Mouse (Mus musculus) midbrain, embryonic 16.5 days (tissue): ENCODE measurements around the gene Hp. TPM values are rescaled to one million over a fixed set of nuclear protein-coding genes. Genes with fewer than 3 reads are reported as not detected.

Source experiments
- ATAC-seq: fragments of 200-750 bp; cut with Nextera tagmentation; 2 replicates; pipeline ENCODE4 v1.8.0; 2017; ENCODE audit warnings: moderate TSS enrichment
- H3K27ac ChIP-seq: fragments of 300-500 bp; sonication (generic); 2 replicates; pipeline ENCODE4 v1.5.1; 2014; ENCODE audit warnings: mild to moderate bottlenecking, low read length, mixed read lengths
- H3K27me3 ChIP-seq: fragments of 300-500 bp; sonication (generic); 2 replicates; pipeline ENCODE4 v1.6.1; 2014; ENCODE audit warnings: low read depth, low read length, mixed read lengths; ENCODE audit not compliant: control insufficient read depth, insufficient read depth
- H3K36me3 ChIP-seq: fragments of 300-500 bp; sonication (generic); 2 replicates; pipeline ENCODE4 v1.6.1; 2014; ENCODE audit warnings: mild to moderate bottlenecking, low read length, moderate library complexity, mixed read lengths; ENCODE audit not compliant: control insufficient read depth, insufficient read depth
- H3K4me1 ChIP-seq: fragments of 300-500 bp; sonication (generic); 2 replicates; pipeline ENCODE4 v1.6.1; 2014; ENCODE audit warnings: mild to moderate bottlenecking, low read length, mixed read lengths; ENCODE audit not compliant: control insufficient read depth, insufficient read depth
- H3K4me2 ChIP-seq: fragments of 300-500 bp; sonication (generic); 2 replicates; pipeline ENCODE4 v1.6.1; 2014; ENCODE audit warnings: mild to moderate bottlenecking, low read length, mixed read lengths
- H3K4me3 ChIP-seq: fragments of 300-500 bp; sonication (generic); 2 replicates; pipeline ENCODE4 v1.5.1; 2014; ENCODE audit warnings: low read depth, mild to moderate bottlenecking, low read length, moderate library complexity, mixed read lengths
- H3K9ac ChIP-seq: fragments of 300-500 bp; sonication (generic); 2 replicates; pipeline ENCODE4 v1.6.1; 2014; ENCODE audit warnings: low read depth, low read length, mixed read lengths
- H3K9me3 ChIP-seq: fragments of 300-500 bp; sonication (generic); replicated peaks from 2 replicates; pipeline ENCODE4 v1.6.1; 2014; ENCODE audit warnings: mild to moderate bottlenecking, low read length, mixed read lengths; ENCODE audit not compliant: control insufficient read depth, poor library complexity, severe bottlenecking
- WGBS: fragments of 180-500 bp; shearing (Covaris S2); extraction: QIAGEN DNeasy Blood & Tissue Kit; methylation state at CpG from one replicate; pipeline ENCODE4 v1.1.7; 2014; 5-methylcytosine and 5-hydroxymethylcytosine counted together
- polyA plus RNA-seq: library from polyadenylated mRNA; unstranded; fragments of >200 nt; fragmentation: Nextera tagmentation; extraction: Ambion mirVana; gene quantifications from 2 replicates; pipeline ENCODE4 v1.2.1, GENCODE M21; 2015

Gene Hp
- 0.17 and 0.40 TPM in 2 replicates for polyA plus RNA-seq

GRCm38 (mm10) chr8:109578900-109579301 is at the start of gene Hp:
Gene Hp (minus strand): TSS chr8:109579172.
- Histone ChIP-seq H3K4me1 (no peaks in the 10 kb centered on the region), H3K27ac (no peak within 1 kb of the TSS), H3K4me2 (no peak within 1 kb of the TSS), H3K9me3 (no peaks in the 10 kb centered on the region), H3K27me3 (no peaks in the 10 kb centered on the region), H3K4me3 (no peak within 1 kb of the TSS), H3K36me3 (no peaks in the 10 kb centered on the region), H3K9ac (no peak within 1 kb of the TSS)
- 70% methylated on average over 8 of the region's 8 CpGs for WGBS
- no peak for ATAC-seq

GRCm38 (mm10) chr8:109628638-109629037 is 49.7 kb upstream of the Hp start:
- Histone ChIP-seq H3K9ac (no peak overlapping the region), H3K9me3 (peaks cover 3% of the 10 kb centered on the region; the same call in 1 of the 2 replicates), H3K27ac (no peak overlapping the region), H3K27me3 (no peaks in the 10 kb centered on the region), H3K4me1 (no peaks in the 10 kb centered on the region), H3K36me3 (no peaks in the 10 kb centered on the region), H3K4me3 (no peak overlapping the region), H3K4me2 (no peak overlapping the region)
- WGBS, result 72% methylated on average over 6 of the region's 6 CpGs
- no peak for ATAC-seq

GRCm38 (mm10) chr8:109615569-109615968 is 36.6 kb upstream of the Hp start:
- H3K36me3 ChIP-seq, result no peaks in the 10 kb centered on the region
- no peak for ATAC-seq
- 90% methylated on average over 3 of the region's 3 CpGs for WGBS
- H3K4me2 ChIP-seq, result no peak overlapping the region
- H3K9ac ChIP-seq, result no peak overlapping the region
- no peak overlapping the region for H3K27ac ChIP-seq
- no peaks in the 10 kb centered on the region for H3K9me3 ChIP-seq
- H3K4me1 ChIP-seq, result no peaks in the 10 kb centered on the region
- H3K27me3 ChIP-seq, result no peaks in the 10 kb centered on the region
- no peak overlapping the region for H3K4me3 ChIP-seq

GRCm38 (mm10) chr8:109614243-109615210 is 35.6 kb upstream of the Hp start, which contains the start of gene Pkd1l3:
Gene Pkd1l3 (plus strand): TSS chr8:109614517.
- ATAC-seq, result no peak
- Histone ChIP-seq H3K9ac (no peak within 1 kb of the TSS), H3K4me1 (no peaks in the 10 kb centered on the region; the same call in 1 of the 2 replicates), H3K9me3 (no peaks in the 10 kb centered on the region), H3K4me2 (peak within 1 kb of the TSS; percentile 4; the same call in 1 of the 2 replicates), H3K27ac (no peak within 1 kb of the TSS), H3K36me3 (no peaks in the 10 kb centered on the region), H3K27me3 (no peaks in the 10 kb centered on the region), H3K4me3 (no peak within 1 kb of the TSS)
- 62% methylated on average over 27 of the region's 27 CpGs for WGBS

GRCm38 (mm10) chr8:109609153-109609502 is 30.2 kb upstream of the Hp start:
- Histone ChIP-seq H3K36me3 (no peaks in the 10 kb centered on the region), H3K4me3 (peak overlapping the region; percentile 49), H3K27me3 (no peaks in the 10 kb centered on the region), H3K9ac (peak overlapping the region; percentile 73; the same call in 1 of the 2 replicates), H3K4me2 (peak overlapping the region; percentile 63), H3K27ac (peak overlapping the region; percentile 92), H3K9me3 (no peaks in the 10 kb centered on the region), H3K4me1 (peaks cover 12% of the 10 kb centered on the region)
- no peak for ATAC-seq
- WGBS, result 20% methylated on average over 5 of the region's 5 CpGs

- Histone ChIP-seq H3K4me2 (peak within 1 kb of the TSS; percentile 84), H3K9ac (peak within 1 kb of the TSS; percentile 73), H3K27ac (peak within 1 kb of the TSS; percentile 92), H3K4me3 (peak within 1 kb of the TSS; percentile 49), H3K4me1 (peaks cover 12% of the 10 kb centered on the region), H3K27me3 (no peaks in the 10 kb centered on the region), H3K36me3 (no peaks in the 10 kb centered on the region), H3K9me3 (no peaks in the 10 kb centered on the region)
- peak; percentile 100 for ATAC-seq
- under 1% methylated on average over 42 of the region's 42 CpGs for WGBS
Observed at GRCm38 (mm10) chr8:109608271-109609152, 29.5 kb upstream of the Hp start, which contains the start of gene Dhodh. Gene Dhodh (minus strand): TSS chr8:109608673.

- H3K4me3 ChIP-seq, result peak overlapping the region; percentile 49
- peak overlapping the region; percentile 92 for H3K27ac ChIP-seq
- H3K9ac ChIP-seq, result peak overlapping the region; percentile 73
- ATAC-seq, result no peak
- 7% methylated on average over 12 of the region's 12 CpGs for WGBS
- no peaks in the 10 kb centered on the region for H3K36me3 ChIP-seq
- no peaks in the 10 kb centered on the region for H3K9me3 ChIP-seq
- no peaks in the 10 kb centered on the region for H3K27me3 ChIP-seq
- H3K4me1 ChIP-seq, result peaks cover 12% of the 10 kb centered on the region
- peak overlapping the region; percentile 84 for H3K4me2 ChIP-seq
Observed at GRCm38 (mm10) chr8:109607650-109608049, 28.7 kb upstream of the Hp start.

GRCm38 (mm10) chr8:109606725-109607124 is 27.8 kb upstream of the Hp start:
- Histone ChIP-seq H3K27me3 (no peaks in the 10 kb centered on the region), H3K4me3 (no peak overlapping the region), H3K9ac (no peak overlapping the region), H3K27ac (no peak overlapping the region), H3K4me1 (peaks cover 12% of the 10 kb centered on the region), H3K36me3 (peaks cover 2% of the 10 kb centered on the region), H3K9me3 (no peaks in the 10 kb centered on the region), H3K4me2 (no peak overlapping the region)
- 88% methylated on average over 2 of the region's 2 CpGs for WGBS
- no peak for ATAC-seq
